Mouse (Mus musculus) lung, adult 2 months (tissue): Measurements from ENCODE around the gene Tomm22.

ENCODE experiments used
- CTCF ChIP-seq: fragments of 200-500 bp; IDR thresholded peaks from 2 replicates; pipeline ENCODE4 v1.5.1; 2011; ENCODE audit warnings: mild to moderate bottlenecking, low read length, control low read depth; ENCODE audit not compliant: insufficient read depth
- POLR2A ChIP-seq: fragments of 200-500 bp; IDR thresholded peaks from 2 replicates; pipeline ENCODE4 v1.6.1; 2011; ENCODE audit warnings: low read depth, mild to moderate bottlenecking, control low read depth, low read length, borderline replicate concordance; ENCODE audit errors: extremely low read depth

DNA sequence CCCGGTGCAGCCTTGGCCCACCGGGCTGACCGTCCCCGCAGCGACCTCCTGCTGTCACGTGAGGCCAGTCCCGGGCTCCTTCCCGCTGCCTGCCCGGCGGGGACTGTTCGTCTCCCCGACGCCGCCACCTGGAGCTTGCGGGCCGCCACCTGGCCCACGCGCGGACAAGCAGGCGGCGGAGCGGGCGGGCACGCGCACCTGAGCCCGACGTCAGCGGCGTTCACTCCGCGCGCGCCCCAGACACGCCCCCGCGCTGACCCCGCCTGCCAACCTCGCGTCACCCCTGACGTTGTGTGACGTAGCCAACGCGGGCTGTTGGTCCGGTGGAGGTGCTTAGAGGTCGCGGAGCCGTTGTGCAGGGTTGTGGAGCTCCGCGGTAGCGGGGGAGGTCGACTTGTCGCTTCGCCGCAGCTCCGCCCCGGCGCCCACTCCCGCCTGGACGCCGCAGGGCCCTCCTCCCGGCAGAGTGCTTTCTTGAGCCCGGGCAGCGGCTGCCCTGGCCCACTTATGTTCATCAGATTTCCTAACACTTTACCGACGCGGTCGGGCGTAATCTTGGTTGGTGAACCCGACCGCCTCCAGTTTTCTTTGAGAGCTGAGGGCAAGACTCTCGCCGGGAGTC is 17.1 kb downstream of the Tomm22 start, which contains the start of gene Josd1:
- no peak for TF ChIP-seq CTCF
- peak; percentile 91; the same call in 1 of the 2 replicates for TF ChIP-seq POLR2A
